Mouse (Mus musculus) cerebellum, adult 11 months (tissue): ENCODE measurements at regions not wholly inside any gene's neighbourhood (a gene's known extent, or its start where the extent isn't known, plus 50 kb on each side); places are given as distances from the start of the nearest gene placed in this dataset.
A peak's percentile ranks its signal among the peaks of the same experiment; 100 is the strongest.

ENCODE experiments used
- DNase-seq: peaks from one replicate; pipeline ENCODE4 v3.0.0; 2022

DNA sequence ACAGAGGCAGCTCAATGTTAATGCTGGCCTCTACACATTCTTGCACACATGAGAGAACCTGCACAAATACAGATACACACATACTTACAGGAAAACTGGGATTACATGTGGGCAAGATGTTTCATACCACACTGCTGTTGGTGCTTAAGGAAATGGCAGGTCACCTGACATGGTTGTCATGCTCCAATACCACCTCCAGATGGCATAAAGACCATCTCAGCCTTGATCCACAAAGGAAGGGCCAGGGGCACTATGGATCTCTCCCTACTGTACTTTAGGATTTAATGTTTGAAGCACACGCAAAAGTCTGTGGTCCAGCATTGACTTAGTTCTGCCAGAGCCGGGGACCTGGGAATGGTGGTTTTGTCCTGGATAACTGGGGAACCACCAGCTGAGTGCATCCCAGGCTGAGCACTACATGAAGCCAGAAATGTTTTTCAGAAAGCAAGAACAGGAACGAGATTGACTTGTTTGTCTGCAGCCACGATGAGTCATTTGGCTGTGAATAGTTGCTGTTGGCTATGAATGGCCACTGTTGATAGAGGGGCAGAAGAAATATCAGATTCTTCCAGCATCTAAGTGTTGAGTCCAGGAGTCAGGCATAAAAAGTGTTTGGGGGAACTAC, 176.0 kb upstream of the Pabpc6 start:
- no peak for DNase-seq

- DNase-seq, result no peak
These were observed 171.6 kb upstream of the Pabpc6 start for GRCm38 (mm10) chr17:9841103-9841502.

- DNase-seq, result no peak
These were observed 169.7 kb upstream of the Pabpc6 start for GRCm38 (mm10) chr17:9839256-9839655.

- DNase-seq, result no peak
These were observed 167.7 kb upstream of the Pabpc6 start for GRCm38 (mm10) chr17:9836995-9837842.

DNA sequence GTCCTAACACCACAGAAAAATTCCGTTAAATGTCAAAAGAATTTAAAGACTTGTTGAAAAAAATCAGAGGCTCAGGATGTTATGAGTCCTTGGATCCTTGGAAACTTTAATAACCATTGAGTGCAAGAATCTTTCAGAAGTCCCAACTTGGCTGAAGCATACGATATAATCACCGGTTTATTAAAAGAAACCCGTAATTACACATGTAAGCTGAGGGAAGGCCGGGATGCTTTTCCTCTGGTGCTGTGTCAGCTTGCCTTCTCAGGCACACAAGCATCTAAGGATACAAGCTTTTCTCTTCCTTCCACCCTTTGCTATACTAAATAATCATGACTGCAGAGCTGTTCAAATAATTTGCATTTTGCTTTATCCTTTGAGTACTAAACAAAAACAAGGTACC, 160.4 kb upstream of the Pabpc6 start:
- no peak for DNase-seq

DNA sequence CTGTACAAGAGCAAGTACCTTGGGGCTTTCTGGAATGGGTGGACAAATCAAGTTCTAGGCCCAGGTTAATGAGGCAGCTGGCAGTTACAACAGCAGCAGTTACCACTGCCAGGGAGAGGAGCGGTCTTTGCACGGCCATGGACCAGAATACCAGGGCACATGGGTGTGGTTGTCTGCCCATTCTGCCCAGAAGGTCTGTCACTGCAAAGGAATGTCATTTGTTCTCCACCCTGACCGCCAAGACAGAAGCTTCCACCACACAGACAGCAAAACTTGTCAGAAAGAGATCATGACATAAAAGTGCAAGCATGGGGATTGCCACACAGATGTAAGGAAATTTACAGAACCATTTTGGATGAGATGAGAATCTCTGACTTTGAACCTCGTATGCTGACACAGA, 151.8 kb upstream of the Pabpc6 start:
- no peak for DNase-seq

DNA sequence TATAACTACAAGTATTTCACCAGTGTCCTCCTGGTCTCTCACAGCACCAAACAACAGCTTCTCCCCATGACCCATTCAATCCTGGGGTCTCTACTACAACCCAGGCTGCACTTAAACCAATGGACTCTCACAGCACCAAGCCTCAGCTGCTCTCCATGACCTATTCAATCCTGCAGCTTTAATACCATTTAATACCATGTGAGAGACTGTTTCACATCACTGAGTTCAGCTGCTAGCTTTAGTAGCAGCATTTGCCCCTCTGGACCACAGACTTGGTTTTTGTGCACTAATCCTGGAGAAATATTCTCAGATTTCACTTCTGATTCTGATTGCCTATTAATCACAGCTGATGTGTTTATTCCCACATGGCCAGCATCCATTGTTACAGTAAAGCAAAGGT, 147.5 kb upstream of the Pabpc6 start:
- no peak for DNase-seq

- DNase-seq, result no peak
These were observed 127.6 kb upstream of the Pabpc6 start for GRCm38 (mm10) chr17:9797069-9797468.

GRCm38 (mm10) chr17:9796225-9796988, 126.9 kb upstream of the Pabpc6 start:
- DNase-seq, result no peak

- no peak for DNase-seq
These were observed 109.3 kb upstream of the Pabpc6 start for GRCm38 (mm10) chr17:9778866-9779265.

DNA sequence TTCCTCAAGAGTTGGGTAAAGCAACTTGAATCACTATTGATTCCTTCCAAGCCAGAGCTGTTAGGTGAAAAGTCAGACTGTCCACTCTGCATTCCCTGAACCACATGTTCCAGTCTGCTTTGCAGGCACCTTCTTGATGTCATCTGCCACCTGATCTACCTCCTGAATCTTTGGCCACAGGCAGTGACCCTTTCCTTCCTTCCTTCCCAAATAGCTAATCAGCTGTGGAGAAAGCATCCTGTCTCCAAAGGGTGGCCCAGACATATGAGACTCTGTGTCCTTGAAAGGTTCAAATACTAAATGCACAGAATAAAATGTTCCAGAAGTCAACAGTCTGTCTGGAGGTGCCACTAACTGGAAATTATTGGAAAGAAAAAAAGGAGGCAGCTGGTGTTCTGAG, 107.6 kb upstream of the Pabpc6 start:
- no peak for DNase-seq

GRCm38 (mm10) chr17:9776286-9777016, 106.9 kb upstream of the Pabpc6 start:
- no peak for DNase-seq

- DNase-seq, result no peak
These were observed 106.2 kb upstream of the Pabpc6 start for GRCm38 (mm10) chr17:9775668-9776151.

DNA sequence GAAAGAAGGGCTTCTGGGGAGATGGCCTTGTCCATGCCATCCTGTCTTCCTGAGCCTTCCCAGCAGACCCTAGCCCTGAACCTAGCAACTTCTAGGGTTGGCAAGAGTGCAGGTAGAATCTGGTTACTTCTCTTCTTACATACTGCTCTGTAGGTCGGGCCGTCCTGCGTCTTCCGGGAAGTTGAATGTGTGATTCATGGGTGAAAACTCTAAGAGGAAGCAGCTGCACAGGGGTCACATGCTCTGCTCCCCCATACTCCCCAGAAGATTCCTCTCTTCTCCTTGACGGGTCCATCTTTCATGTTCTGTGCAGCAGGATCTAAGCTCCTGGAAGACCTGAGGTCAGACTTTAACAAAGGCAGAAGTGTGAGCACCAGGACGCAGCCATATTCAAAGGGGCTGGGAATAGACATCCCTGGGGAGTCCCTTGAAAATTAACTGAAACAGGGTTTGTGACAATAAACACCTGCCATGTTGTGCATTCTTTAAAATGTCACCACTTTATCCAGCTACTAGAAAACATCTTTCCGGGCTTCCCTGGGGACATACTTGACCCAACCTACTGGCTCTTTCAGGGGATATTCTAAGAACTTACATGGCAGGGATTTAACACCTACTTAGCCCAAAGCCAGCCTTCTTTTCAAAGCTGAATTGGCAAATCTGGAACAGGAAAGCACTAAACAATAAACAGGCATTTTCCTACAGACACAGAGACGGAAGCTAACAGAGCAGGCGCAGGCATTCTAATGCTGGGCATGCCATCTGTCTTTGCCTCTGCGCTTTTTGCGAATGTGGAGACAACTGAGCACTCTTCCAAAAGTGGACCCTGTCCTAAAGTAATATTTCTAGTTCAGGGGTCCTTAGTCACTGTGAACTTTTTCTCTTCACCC, 105.5 kb upstream of the Pabpc6 start:
- no peak for DNase-seq

GRCm38 (mm10) chr17:9773744-9774143, 104.2 kb upstream of the Pabpc6 start:
- no peak for DNase-seq

- no peak for DNase-seq
These were observed 98.8 kb upstream of the Pabpc6 start for GRCm38 (mm10) chr17:9768275-9768674.

DNA sequence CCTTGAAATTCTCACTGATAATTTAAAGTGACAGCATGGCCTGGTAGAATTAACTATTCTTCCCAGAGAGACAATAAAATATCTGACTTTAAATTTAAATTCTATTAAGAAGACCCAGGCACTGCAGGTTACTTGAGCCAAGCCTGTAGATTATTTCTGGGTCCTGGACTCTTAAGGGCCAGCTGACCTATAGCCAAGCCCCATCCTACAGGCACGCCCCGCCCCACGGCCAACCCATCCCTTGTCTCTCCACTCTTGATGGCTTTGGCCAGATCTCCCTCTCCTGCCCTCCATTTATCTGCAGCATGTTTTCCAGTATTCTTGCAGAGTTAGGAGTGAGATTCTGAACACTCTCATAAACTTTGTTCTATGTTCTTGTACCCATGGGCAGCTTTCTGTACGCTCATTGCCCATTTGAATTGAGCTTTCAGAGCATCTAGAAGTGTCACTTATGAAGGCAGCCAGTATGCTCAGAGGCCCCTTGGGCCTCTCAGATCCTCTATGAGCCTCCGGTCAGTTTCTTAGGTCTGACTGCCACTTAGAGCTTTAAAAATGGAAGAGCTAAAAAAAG, 96.2 kb upstream of the Pabpc6 start:
- no peak for DNase-seq

GRCm38 (mm10) chr17:9764701-9765359, 95.3 kb upstream of the Pabpc6 start:
- peak; percentile 43 for DNase-seq

- DNase-seq, result peak; percentile 12
These were observed 94.6 kb upstream of the Pabpc6 start for GRCm38 (mm10) chr17:9764041-9764606.

DNA sequence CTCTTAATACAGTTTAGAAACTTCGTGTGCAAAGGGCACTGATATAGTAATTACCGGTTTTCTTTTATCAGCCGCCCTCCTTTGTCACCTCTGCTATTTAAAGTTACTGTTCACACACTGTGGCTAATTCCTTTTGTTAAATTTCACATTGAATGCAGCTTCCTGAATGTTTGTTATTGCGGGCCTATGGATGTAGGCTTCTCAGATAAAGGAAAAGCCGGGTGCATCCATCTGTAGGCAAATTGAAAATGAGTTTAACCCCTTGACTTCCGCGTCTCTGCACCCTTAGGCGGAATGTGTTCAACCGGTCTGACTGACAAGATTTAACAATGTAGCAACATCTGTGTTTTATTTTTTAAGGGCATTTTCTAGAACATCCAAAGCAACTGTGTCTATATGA, 93.6 kb upstream of the Pabpc6 start:
- no peak for DNase-seq

DNA sequence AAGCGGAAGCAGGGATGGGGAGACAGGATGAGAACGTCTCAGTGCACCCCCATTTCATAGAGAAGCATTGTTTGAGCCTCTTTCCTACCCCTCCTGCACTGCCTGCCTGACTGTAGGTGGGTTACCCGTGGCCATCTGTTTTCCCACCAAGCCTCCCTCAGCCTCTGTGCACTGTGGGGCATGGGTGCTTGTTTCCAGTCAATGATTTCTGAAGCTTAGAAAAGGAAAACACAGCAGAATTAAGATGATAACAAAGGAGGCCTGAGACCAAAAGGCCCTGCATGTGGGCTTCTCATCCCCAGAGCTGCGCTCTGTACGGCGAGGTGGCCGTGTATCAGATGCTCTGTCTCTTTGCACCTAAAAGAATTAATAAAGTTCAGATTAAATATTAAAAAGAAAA, 92.9 kb upstream of the Pabpc6 start:
- DNase-seq, result no peak
